Comparison of ENCODE assay signal across 8 mouse cellular contexts in the genomic region with DNA sequence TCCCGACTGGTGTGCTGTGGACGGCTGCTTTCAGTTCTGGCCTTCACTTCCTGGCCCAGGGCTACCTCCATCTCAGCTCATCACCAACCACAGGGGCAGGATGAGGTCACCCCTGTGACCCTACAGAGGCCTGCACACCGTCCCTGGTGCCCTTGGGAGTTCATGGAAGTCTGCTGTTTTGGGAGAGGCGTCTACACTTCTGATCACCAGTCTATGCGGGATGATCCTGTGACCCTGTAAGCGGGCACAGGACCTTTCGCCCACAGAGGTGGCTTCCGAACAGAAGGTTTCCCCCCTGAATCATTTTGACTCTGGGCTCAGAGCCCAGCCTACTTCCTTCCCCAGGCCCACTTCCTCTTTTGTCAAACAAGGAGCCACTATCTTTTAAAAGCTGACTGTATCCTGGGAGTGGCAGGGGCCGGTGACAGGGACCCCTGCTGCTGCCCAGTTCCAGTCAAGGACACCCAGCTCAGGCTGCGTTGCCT. TPM values are rescaled to one million over a fixed set of nuclear protein-coding genes. Genes with fewer than 3 reads are reported as not detected.
DNase-seq lines count a peak whose midpoint lies in the region; ATAC-seq and TF ChIP-seq lines count a peak whose summit lies in the region.
"Had no signal": no experiment of that assay in that cellular context is flagged by ENCODE, and none has a peak within 500 bp of the region (broad histone marks: within the 10 kb centered on the region; RNA-seq: fewer than 3 reads in every experiment).

No protein-coding gene starts in this region.

- no peaks in the 10 kb centered on the region for H3K9me3 ChIP-seq in CH12.LX (replicated peaks; ENCODE audit: low read length)
- no peaks in the 10 kb centered on the region for H3K9me3 ChIP-seq in midbrain, embryonic 13.5 days
- no peaks in the 10 kb centered on the region for H3K9me3 ChIP-seq in stomach, postnatal 0 days (ENCODE audit: control insufficient read depth, low read length)

- peak overlapping the region; percentile 77 for H3K27ac ChIP-seq in CH12.LX (ENCODE audit: insufficient read depth, low read depth)
- peak overlapping the region; percentile 88 for H3K27ac ChIP-seq in bone marrow, adult 2 months (ENCODE audit: control insufficient read depth, insufficient read depth, low read depth, low read length, poor library complexity)
- H3K27ac ChIP-seq in midbrain, embryonic 13.5 days = no peak overlapping the region
- H3K27ac ChIP-seq in stomach, postnatal 0 days (replicated peaks) = no peak overlapping the region
- H3K27ac ChIP-seq: left cerebral cortex, adult 2 months had no signal

- DNase-seq in CH12.LX (ENCODE audit: extremely low read depth) = peak; percentile 83
- peak; percentile 55 to 60 for DNase-seq in kidney, postnatal 36 days
- DNase-seq in natural killer cell, adult 2 months (ENCODE audit: low spot score in 2 of 2) = peak; percentile 36 to 67
- no peak for DNase-seq in yolk sac, embryonic 10.5 days (ENCODE audit: low spot score)
- DNase-seq in stomach, postnatal 0 days (ENCODE audit: low spot score) = no peak

- TF ChIP-seq POLR2A in CH12.LX (IDR thresholded peaks at IDR 0.05; ENCODE audit: low read depth, low read length) = peak; percentile 86
- no peak; the same call in 1 of the 2 replicates for TF ChIP-seq POLR2A in bone marrow, adult 2 months (IDR thresholded peaks at IDR 0.05; ENCODE audit: borderline replicate concordance, control insufficient read depth, low read depth, low read length)

- peak overlapping the region; percentile 26 to 65 (median 61) for H3K4me3 ChIP-seq in CH12.LX (replicated peaks in 1 of 3; ENCODE audit: low read depth in 2 of 3, low read length in 2 of 3, poor library complexity in 1 of 3)
- peak overlapping the region; percentile 29 for H3K4me3 ChIP-seq in bone marrow, adult 2 months (replicated peaks; ENCODE audit: control insufficient read depth, low read depth, low read length)
- no peak overlapping the region for H3K4me3 ChIP-seq in midbrain, embryonic 13.5 days (replicated peaks)
- H3K4me3 ChIP-seq in stomach, postnatal 0 days (ENCODE audit: low read depth, low read length) = no peak overlapping the region
- H3K4me3 ChIP-seq: left cerebral cortex, adult 2 months had no signal

- peak overlapping the region; percentile 20 for H3K9ac ChIP-seq in CH12.LX (ENCODE audit: insufficient read depth, low read depth)
- no peak overlapping the region for H3K9ac ChIP-seq in midbrain, embryonic 13.5 days (replicated peaks)
- H3K9ac ChIP-seq in stomach, postnatal 0 days (ENCODE audit: low read length) = no peak overlapping the region

- no peaks in the 10 kb centered on the region for H3K27me3 ChIP-seq in CH12.LX (replicated peaks)
- H3K27me3 ChIP-seq in midbrain, embryonic 13.5 days = no peaks in the 10 kb centered on the region
- no peaks in the 10 kb centered on the region for H3K27me3 ChIP-seq in stomach, postnatal 0 days (ENCODE audit: control insufficient read depth, insufficient read depth, low read length)

- no peak; the same call in 1 of the 2 replicates for TF ChIP-seq RAD21 in CH12.LX (IDR thresholded peaks at IDR 0.05; ENCODE audit: low read depth, low read length)

- TF ChIP-seq CTCF in CH12.LX (conservative IDR thresholded peaks at IDR 0.05 in 1 of 2, IDR thresholded peaks at IDR 0.05 in 1 of 2; ENCODE audit: low read depth in 2 of 2, low read length in 2 of 2) = no peak
- TF ChIP-seq CTCF in bone marrow, adult 2 months (IDR thresholded peaks at IDR 0.05; ENCODE audit: control insufficient read depth, insufficient read depth, low read length) = no peak
- no peak for TF ChIP-seq CTCF in stomach, postnatal 0 days (IDR thresholded peaks at IDR 0.05; ENCODE audit: low read depth)

- in situ Hi-C loops in CH12.LX (cut with MboI; ENCODE audit: low pct_ligation_motif_present, low pct_unique_long_range_greater_than_20kb, low sequenced_read_pairs) = loop anchor here (5.0 to 25.0 kb wide), 4 partner anchors 69 to 459 kb away; a partner anchor contains a TSS

- WGBS in bone marrow, adult 2 months = 1% methylated on average over 10 of the region's 10 CpGs
- 77% methylated on average over 10 of the region's 10 CpGs for WGBS in midbrain, embryonic 13.5 days
- 62% methylated on average over 10 of the region's 10 CpGs for WGBS in stomach, postnatal 0 days

- peaks cover 14 to 50% of the 10 kb centered on the region in 2 experiments for H3K4me1 ChIP-seq in CH12.LX (ENCODE audit: control insufficient read depth in 1 of 2, insufficient read depth in 2 of 2)
- H3K4me1 ChIP-seq in bone marrow, adult 2 months (ENCODE audit: control insufficient read depth, insufficient read depth, low read length) = peaks cover 6% of the 10 kb centered on the region
- H3K4me1 ChIP-seq in midbrain, embryonic 13.5 days (replicated peaks) = no peaks in the 10 kb centered on the region
- 0 out of 2 replicates have a peak, but pooled peaks cover 2% of the 10 kb centered on the region for H3K4me1 ChIP-seq in stomach, postnatal 0 days (replicated peaks; ENCODE audit: control insufficient read depth, insufficient read depth)

- ATAC-seq in midbrain, embryonic 13.5 days = no peak
- ATAC-seq in stomach, postnatal 0 days (ENCODE audit: low FRiP score, low TSS enrichment) = no peak

- dilution Hi-C loops in CH12.LX (cut with MboI; ENCODE audit: extremely low pct_ligation_motif_present, extremely low pct_unique_long_range_greater_than_20kb, low sequenced_read_pairs) = no loop called here

- peaks cover 0 to 8% of the 10 kb centered on the region in 2 experiments for H3K36me3 ChIP-seq in CH12.LX (replicated peaks in 1 of 2; ENCODE audit: control insufficient read depth in 1 of 2, insufficient read depth in 1 of 2, low read length in 1 of 2)
- no peaks in the 10 kb centered on the region for H3K36me3 ChIP-seq in midbrain, embryonic 13.5 days
- H3K36me3 ChIP-seq in stomach, postnatal 0 days (ENCODE audit: control insufficient read depth, insufficient read depth, low read length) = no peaks in the 10 kb centered on the region

- TF ChIP-seq EP300 in CH12.LX (IDR thresholded peaks at IDR 0.05; ENCODE audit: low read length) = peak; percentile 93
- TF ChIP-seq EP300 in stomach, postnatal 0 days (optimal IDR thresholded peaks at IDR 0.05) = no peak

- H3K79me2 ChIP-seq in CH12.LX (replicated peaks; ENCODE audit: control insufficient read depth, extremely low read depth, insufficient read depth, poor library complexity, severe bottlenecking) = no peaks in the 10 kb centered on the region

- H3K4me2 ChIP-seq in CH12.LX (ENCODE audit: insufficient read depth, low read depth, poor library complexity, severe bottlenecking) = peak overlapping the region; percentile 41; the same call in 1 of the 2 replicates
- H3K4me2 ChIP-seq in midbrain, embryonic 13.5 days (replicated peaks) = no peak overlapping the region
- H3K4me2 ChIP-seq in stomach, postnatal 0 days (replicated peaks; ENCODE audit: low read depth) = no peak overlapping the region

TF ChIP-seq in CH12.LX, 34 proteins besides CTCF, POLR2A, EP300 and RAD21 (continues in another document):
- peak; percentile 47; the same call in 1 of the 2 replicates for TF ChIP-seq MAX (IDR thresholded peaks at IDR 0.05; ENCODE audit: low read length)
- no peak for TF ChIP-seq E2F4 (IDR thresholded peaks at IDR 0.05; ENCODE audit: insufficient replicate concordance, low read depth, low read length)
- 0 out of 2 replicates have a peak, but pooled peaks have one; percentile 40 for TF ChIP-seq MYC (IDR thresholded peaks at IDR 0.05; ENCODE audit: low read depth, low read length)
- TF ChIP-seq NRF1 (IDR thresholded peaks at IDR 0.05; ENCODE audit: low read depth, low read length) = peak; percentile 14; the same call in 1 of the 2 replicates

RNA-seq across cellular contexts. Expression of a gene that starts 10.1 kb away (rescaled TPM):
- total RNA-seq in CH12.LX (2012; rRNA removed) = 2.5 and 3.2 TPM in 2 replicates
- 0.88 and 1.1 TPM in 2 replicates for total RNA-seq in CH12.LX (2014; rRNA removed)
- 6.8 and 7.7 TPM in 2 replicates for polyA plus RNA-seq in CH12.LX (2012; ENCODE audit: insufficient read length, low read depth)
- polyA plus RNA-seq in bone marrow, adult 2 months (2011; ENCODE audit: insufficient read depth, insufficient read length, low replicate concordance, missing spikeins) = 3.8 and 8.2 TPM in 2 replicates
- polyA plus RNA-seq in midbrain, embryonic 13.5 days (2015; fragmentation: Nextera tagmentation; extraction: Ambion mirVana) = 0.54 and 0.62 TPM in 2 replicates
- polyA plus RNA-seq in stomach, postnatal 0 days (2015; fragmentation: Nextera tagmentation; extraction: Ambion mirVana) = not detected in 2 replicates
- total RNA-seq: left cerebral cortex, adult 2 months had no signal

RNA-seq across cellular contexts. Expression of a gene that starts 16.6 kb away (rescaled TPM):
- total RNA-seq in CH12.LX (2012; rRNA removed) (0.04 and 0.08 TPM in 2 replicates), CH12.LX (2014; rRNA removed) (not detected in 2 replicates)
- not detected in 2 replicates for polyA plus RNA-seq in CH12.LX (2012; ENCODE audit: insufficient read length, low read depth)
- polyA plus RNA-seq in bone marrow, adult 2 months (2011; ENCODE audit: insufficient read depth, insufficient read length, low replicate concordance, missing spikeins) = not detected in 2 replicates
- not detected in 2 replicates for polyA plus RNA-seq in midbrain, embryonic 13.5 days (2015; fragmentation: Nextera tagmentation; extraction: Ambion mirVana)
- polyA plus RNA-seq in stomach, postnatal 0 days (2015; fragmentation: Nextera tagmentation; extraction: Ambion mirVana) = 9.5 and 10.2 TPM in 2 replicates
- total RNA-seq: left cerebral cortex, adult 2 months had no signal

RNA-seq across cellular contexts. Expression of a gene that starts 19.4 kb away (rescaled TPM):
- total RNA-seq in CH12.LX (2012; rRNA removed) (0.59 TPM in 1 of 2 replicates, not detected in the other), CH12.LX (2014; rRNA removed) (not detected in 2 replicates)
- polyA plus RNA-seq in CH12.LX (2012; ENCODE audit: insufficient read length, low read depth) = 4.1 and 4.3 TPM in 2 replicates
- polyA plus RNA-seq in bone marrow, adult 2 months (2011; ENCODE audit: insufficient read depth, insufficient read length, low replicate concordance, missing spikeins) = not detected in 2 replicates
- polyA plus RNA-seq in midbrain, embryonic 13.5 days (2015; fragmentation: Nextera tagmentation; extraction: Ambion mirVana) = 5.7 and 6.6 TPM in 2 replicates
- 0.29 and 0.41 TPM in 2 replicates for polyA plus RNA-seq in stomach, postnatal 0 days (2015; fragmentation: Nextera tagmentation; extraction: Ambion mirVana)

RNA-seq across cellular contexts. Expression of a gene that starts 48.6 kb away (rescaled TPM):
- total RNA-seq in CH12.LX (2012; rRNA removed) (15.8 and 18.8 TPM in 2 replicates), CH12.LX (2014; rRNA removed) (3.2 and 3.8 TPM in 2 replicates)
- 17.9 and 25.2 TPM in 2 replicates for polyA plus RNA-seq in CH12.LX (2012; ENCODE audit: insufficient read length, low read depth)
- 6.4 and 13.0 TPM in 2 replicates for polyA plus RNA-seq in bone marrow, adult 2 months (2011; ENCODE audit: insufficient read depth, insufficient read length, low replicate concordance, missing spikeins)
- 0.27 and 0.88 TPM in 2 replicates for polyA plus RNA-seq in midbrain, embryonic 13.5 days (2015; fragmentation: Nextera tagmentation; extraction: Ambion mirVana)
- 8.9 and 9.1 TPM in 2 replicates for polyA plus RNA-seq in stomach, postnatal 0 days (2015; fragmentation: Nextera tagmentation; extraction: Ambion mirVana)

RNA-seq across cellular contexts. Expression of a gene that starts 49.8 kb away (rescaled TPM):
- total RNA-seq in CH12.LX (2012; rRNA removed) = 15.0 and 15.4 TPM in 2 replicates
- total RNA-seq in CH12.LX (2014; rRNA removed) = 12.7 and 13.1 TPM in 2 replicates
- 8.8 and 13.2 TPM in 2 replicates for polyA plus RNA-seq in CH12.LX (2012; ENCODE audit: insufficient read length, low read depth)
- 2.6 and 4.7 TPM in 2 replicates for polyA plus RNA-seq in bone marrow, adult 2 months (2011; ENCODE audit: insufficient read depth, insufficient read length, low replicate concordance, missing spikeins)
- 5.3 and 6.2 TPM in 2 replicates for polyA plus RNA-seq in midbrain, embryonic 13.5 days (2015; fragmentation: Nextera tagmentation; extraction: Ambion mirVana)
- 6.2 and 6.7 TPM in 2 replicates for polyA plus RNA-seq in stomach, postnatal 0 days (2015; fragmentation: Nextera tagmentation; extraction: Ambion mirVana)

Comparison
In these comparisons a context has a peak if more than half of its experiments do, and no peak if none do; other contexts are left out.
1. DNase-seq: peak in CH12.LX (single experiment), kidney, postnatal 36 days (2 of 2) and natural killer cell, adult 2 months (2 of 2); none in yolk sac, embryonic 10.5 days (single experiment) and stomach, postnatal 0 days (single experiment).
2. H3K27ac ChIP-seq: peak in CH12.LX (single experiment) and bone marrow, adult 2 months (single experiment); none in midbrain, embryonic 13.5 days (single experiment) and stomach, postnatal 0 days (single experiment).
3. H3K4me3 ChIP-seq: peak in CH12.LX (3 of 3) and bone marrow, adult 2 months (single experiment); none in midbrain, embryonic 13.5 days (single experiment) and stomach, postnatal 0 days (single experiment).